Mouse (Mus musculus) kidney, adult 8-10 months (tissue): ENCODE data around the gene Arl10.

Source experiments
- DNase-seq, 2 experiments: peaks; one replicate each; pipeline ENCODE4 v3.0.0; 2022

The Arl10 gene

GRCm38 (mm10) chr13:54574854-54575481 lies at the start of gene Arl10:
Arl10 (plus strand) TSS chr13:54575015.
- peak; percentile 73 to 77 for DNase-seq

- no peak for DNase-seq
Observed at GRCm38 (mm10) chr13:54527140-54527539, 47.7 kb upstream of the Arl10 start.

- DNase-seq: no peak
Observed at GRCm38 (mm10) chr13:54532134-54532533, 42.7 kb upstream of the Arl10 start.

- DNase-seq: peak; percentile 41 to 54
Observed at GRCm38 (mm10) chr13:54548036-54548435, 26.8 kb upstream of the Arl10 start.

- no peak for DNase-seq
Observed at GRCm38 (mm10) chr13:54556176-54556575, 18.6 kb upstream of the Arl10 start.

- peak; percentile 77 to 81 for DNase-seq
Observed at GRCm38 (mm10) chr13:54556796-54557195, 18.0 kb upstream of the Arl10 start.

GRCm38 (mm10) chr13:54557652-54558051 lies 17.2 kb upstream of the Arl10 start:
- DNase-seq: peak; percentile 71 to 89

GRCm38 (mm10) chr13:54559656-54560055 lies 15.2 kb upstream of the Arl10 start:
- DNase-seq: no peak

- DNase-seq: no peak
Observed at GRCm38 (mm10) chr13:54560608-54561007, 14.2 kb upstream of the Arl10 start.

GRCm38 (mm10) chr13:54562562-54562961 lies 12.3 kb upstream of the Arl10 start:
- peak; percentile 91 to 98 for DNase-seq

- peak; percentile 37 to 50 for DNase-seq
Observed at GRCm38 (mm10) chr13:54564232-54565200, 10.3 kb upstream of the Arl10 start.

GRCm38 (mm10) chr13:54565201-54565581 lies 9.6 kb upstream of the Arl10 start, which contains the start of gene 4833439L19Rik:
4833439L19Rik (minus strand) TSS chr13:54565435.
- peak; percentile 93 to 95 for DNase-seq

GRCm38 (mm10) chr13:54565594-54566345 lies 9.0 kb upstream of the Arl10 start:
- peak; percentile 84 to 86 for DNase-seq

- DNase-seq: peak; percentile 45 to 75
Observed at GRCm38 (mm10) chr13:54568380-54568779, 6.4 kb upstream of the Arl10 start.

- DNase-seq: no peak
Observed at GRCm38 (mm10) chr13:54569282-54569681, 5.5 kb upstream of the Arl10 start.

GRCm38 (mm10) chr13:54570736-54571135 lies 4.1 kb upstream of the Arl10 start:
- no peak for DNase-seq

- no peak for DNase-seq
Observed at GRCm38 (mm10) chr13:54571637-54572036, 3.2 kb upstream of the Arl10 start.

GRCm38 (mm10) chr13:54572621-54573020 lies 2.2 kb upstream of the Arl10 start:
- DNase-seq: no peak

GRCm38 (mm10) chr13:54575489-54575888 lies 674 bp downstream of the Arl10 start:
- DNase-seq: no peak

- no peak for DNase-seq
Observed at GRCm38 (mm10) chr13:54577652-54578507, 3.1 kb downstream of the Arl10 start.

- DNase-seq: no peak
Observed at GRCm38 (mm10) chr13:54581385-54581784, 6.6 kb downstream of the Arl10 start.

- no peak for DNase-seq
Observed at GRCm38 (mm10) chr13:54582126-54582525, 7.3 kb downstream of the Arl10 start.
